Mouse (Mus musculus) liver, embryonic 16.5 days (tissue): ENCODE measurements around the gene Prkag1. TPM values are rescaled to one million over a fixed set of nuclear protein-coding genes. Genes with fewer than 3 reads are reported as not detected.

Experiments
- ATAC-seq: fragments of 200-750 bp; cut with Nextera tagmentation; 2 replicates; pipeline ENCODE4 v1.8.0; 2017; ENCODE audit warnings: low read depth, mild to moderate bottlenecking, moderate number of reproducible peaks, moderate library complexity
- H3K27ac ChIP-seq: fragments of 300-500 bp; sonication (generic); 2 replicates; pipeline ENCODE4 v1.5.1; 2014; ENCODE audit warnings: mild to moderate bottlenecking, low read length
- H3K27me3 ChIP-seq: fragments of 300-500 bp; sonication (generic); 2 replicates; pipeline ENCODE4 v1.6.1; 2014; ENCODE audit warnings: low read depth, low read length, mixed read lengths; ENCODE audit not compliant: control insufficient read depth, insufficient read depth
- H3K36me3 ChIP-seq: fragments of 300-500 bp; sonication (generic); 2 replicates; pipeline ENCODE4 v1.6.1; 2014; ENCODE audit warnings: mild to moderate bottlenecking; ENCODE audit not compliant: control insufficient read depth, insufficient read depth
- H3K4me1 ChIP-seq: fragments of 300-500 bp; sonication (generic); 2 replicates; pipeline ENCODE4 v1.6.1; 2014; ENCODE audit warnings: low read depth, low read length, mixed read lengths; ENCODE audit not compliant: control insufficient read depth
- H3K4me2 ChIP-seq: fragments of 300-500 bp; sonication (generic); 2 replicates; pipeline ENCODE4 v1.6.1; 2014; ENCODE audit warnings: low read depth, low read length, mixed read lengths
- H3K4me3 ChIP-seq: fragments of 300-500 bp; sonication (generic); 2 replicates; pipeline ENCODE4 v1.5.1; 2014; ENCODE audit warnings: low read depth, mild to moderate bottlenecking, low read length
- H3K9ac ChIP-seq: fragments of 300-500 bp; sonication (generic); 2 replicates; pipeline ENCODE4 v1.6.1; 2014; ENCODE audit warnings: low read depth, low read length
- H3K9me3 ChIP-seq: fragments of 300-500 bp; sonication (generic); replicated peaks from 2 replicates; pipeline ENCODE4 v1.6.1; 2016; ENCODE audit warnings: low read length; ENCODE audit not compliant: control insufficient read depth
- WGBS: fragments of 180-500 bp; shearing (Covaris S2); extraction: QIAGEN DNeasy Blood & Tissue Kit; methylation state at CpG from one replicate; pipeline ENCODE4 v1.1.7; 2014; ENCODE audit not compliant: insufficient replicate concordance; 5-methylcytosine and 5-hydroxymethylcytosine counted together
- polyA plus RNA-seq: library from polyadenylated mRNA; unstranded; fragments of >200 nt; fragmentation: Nextera tagmentation; extraction: Ambion mirVana; gene quantifications from 2 replicates; pipeline ENCODE4 v1.2.1, GENCODE M21; 2015

Prkag1 gene
- polyA plus RNA-seq, 1 experiment from 2014 or later = 86.8 TPM

- ATAC-seq = no peak
- H3K4me3 ChIP-seq = no peak overlapping the region
- peaks cover 5% of the 10 kb centered on the region for H3K4me1 ChIP-seq
- WGBS = 29% methylated on average over 15 of the region's 15 CpGs
- H3K36me3 ChIP-seq = no peaks in the 10 kb centered on the region
- no peak overlapping the region for H3K27ac ChIP-seq
- peaks cover 81% of the 10 kb centered on the region for H3K27me3 ChIP-seq
- H3K9me3 ChIP-seq = no peaks in the 10 kb centered on the region
- no peak overlapping the region for H3K4me2 ChIP-seq
- H3K9ac ChIP-seq = no peak overlapping the region
Observed at GRCm38 (mm10) chr15:98774096-98774495, 57.2 kb downstream of the Prkag1 start.

- H3K27ac ChIP-seq = no peak overlapping the region
- H3K4me3 ChIP-seq = peak overlapping the region; percentile 42
- H3K27me3 ChIP-seq = peaks cover 67% of the 10 kb centered on the region
- ATAC-seq = no peak
- peak overlapping the region; percentile 58 for H3K4me2 ChIP-seq
- no peaks in the 10 kb centered on the region for H3K36me3 ChIP-seq
- 2% methylated on average over 36 of the region's 36 CpGs for WGBS
- H3K9me3 ChIP-seq = no peaks in the 10 kb centered on the region
- H3K9ac ChIP-seq = peak overlapping the region; percentile 3; the same call in 1 of the 2 replicates
- H3K4me1 ChIP-seq = peaks cover 5% of the 10 kb centered on the region
Observed at GRCm38 (mm10) chr15:98772511-98773211, 58.7 kb downstream of the Prkag1 start.

- Histone ChIP-seq H3K27ac (no peak overlapping the region), H3K27me3 (peaks cover 59% of the 10 kb centered on the region), H3K9me3 (no peaks in the 10 kb centered on the region), H3K4me3 (no peak overlapping the region; the same call in 1 of the 2 replicates), H3K36me3 (no peaks in the 10 kb centered on the region), H3K9ac (no peak overlapping the region), H3K4me2 (peak overlapping the region; percentile 58), H3K4me1 (peaks cover 5% of the 10 kb centered on the region)
- ATAC-seq = no peak
- 6% methylated on average over 12 of the region's 12 CpGs for WGBS
Observed at GRCm38 (mm10) chr15:98771813-98772425, 59.4 kb downstream of the Prkag1 start.

GRCm38 (mm10) chr15:98768259-98768658 lies 63.1 kb downstream of the Prkag1 start:
- ATAC-seq = no peak
- WGBS = 37% methylated on average over 5 of the region's 5 CpGs
- Histone ChIP-seq H3K27me3 (peaks cover 44% of the 10 kb centered on the region), H3K4me3 (no peak overlapping the region), H3K4me1 (peaks cover 3% of the 10 kb centered on the region), H3K36me3 (no peaks in the 10 kb centered on the region), H3K4me2 (no peak overlapping the region), H3K9me3 (no peaks in the 10 kb centered on the region), H3K27ac (no peak overlapping the region), H3K9ac (no peak overlapping the region)

GRCm38 (mm10) chr15:98765929-98766328 lies 65.4 kb downstream of the Prkag1 start:
- Histone ChIP-seq H3K4me3 (no peak overlapping the region), H3K4me2 (no peak overlapping the region), H3K27ac (no peak overlapping the region), H3K9me3 (no peaks in the 10 kb centered on the region), H3K4me1 (peaks cover 17% of the 10 kb centered on the region), H3K9ac (no peak overlapping the region), H3K27me3 (peaks cover 26% of the 10 kb centered on the region), H3K36me3 (no peaks in the 10 kb centered on the region)
- WGBS = 62% methylated on average over 4 of the region's 4 CpGs
- ATAC-seq = no peak

Other genes with a start within 250 kb of the Prkag1 start
- gene Adcy6, start 221.4 kb downstream of the Prkag1 start, polyA plus RNA-seq = 6.1 and 8.3 TPM in 2 replicates
- gene Cacnb3, start 200.7 kb downstream of the Prkag1 start, polyA plus RNA-seq = 0.55 and 0.84 TPM in 2 replicates
- gene Ddx23, start 168.6 kb downstream of the Prkag1 start, polyA plus RNA-seq = 9.0 and 10.0 TPM in 2 replicates
- 0.78 and 1.1 TPM in 2 replicates for gene Rnd1, start 154.1 kb downstream of the Prkag1 start, polyA plus RNA-seq
- gene Ccdc65, start 123.3 kb downstream of the Prkag1 start, polyA plus RNA-seq = not detected in 2 replicates
- gene Fkbp11, start 103.3 kb downstream of the Prkag1 start, polyA plus RNA-seq = 172 and 182 TPM in 2 replicates
- 10.5 and 12.0 TPM in 2 replicates for gene Arf3, start 68.3 kb downstream of the Prkag1 start, polyA plus RNA-seq
- not detected in 2 replicates for gene Wnt10b, start 53.4 kb downstream of the Prkag1 start, polyA plus RNA-seq
- not detected in 2 replicates for gene Wnt1, start 41.7 kb downstream of the Prkag1 start, polyA plus RNA-seq
- gene Ddn, start 22.0 kb downstream of the Prkag1 start, polyA plus RNA-seq = not detected in 2 replicates
- gene Kmt2d, start 39.7 kb upstream of the Prkag1 start, polyA plus RNA-seq = 3.9 and 4.0 TPM in 2 replicates
- 2.9 and 3.4 TPM in 2 replicates for gene Rhebl1, start 63.0 kb upstream of the Prkag1 start, polyA plus RNA-seq
- 0.11 TPM in 2 replicates for gene Dhh, start 67.0 kb upstream of the Prkag1 start, polyA plus RNA-seq
- gene Lmbr1l, start 86.7 kb upstream of the Prkag1 start, polyA plus RNA-seq = 4.4 and 4.6 TPM in 2 replicates
- gene Tuba1b, start 103.0 kb upstream of the Prkag1 start, polyA plus RNA-seq = 934 and 938 TPM in 2 replicates
- not detected in 2 replicates for gene Gm49450, start 122.0 kb upstream of the Prkag1 start, polyA plus RNA-seq
- 48.1 and 57.9 TPM in 2 replicates for gene Tuba1a, start 122.2 kb upstream of the Prkag1 start, polyA plus RNA-seq
- 251 and 260 TPM in 2 replicates for gene Tuba1c, start 198.4 kb upstream of the Prkag1 start, polyA plus RNA-seq
- 0.86 and 1.1 TPM in 2 replicates for gene Prph, start 223.7 kb upstream of the Prkag1 start, polyA plus RNA-seq
- gene Troap, start 243.1 kb upstream of the Prkag1 start, polyA plus RNA-seq = 13.3 and 15.2 TPM in 2 replicates